Mouse (Mus musculus) stomach, postnatal 0 days (tissue): ENCODE measurements at regions not wholly inside any gene's neighbourhood (a gene's known extent, or its start where the extent isn't known, plus 50 kb on each side); places are given as distances from the start of the nearest gene placed in this dataset.

Experiments
- CTCF ChIP-seq: IDR thresholded peaks from 2 replicates; pipeline ENCODE4 v1.5.1; 2016; ENCODE audit warnings: antibody characterized with exemption, low read depth, mild to moderate bottlenecking, moderate library complexity
- EP300 ChIP-seq: optimal IDR thresholded peaks from 2 replicates; pipeline ENCODE3; 2016; ENCODE audit warnings: antibody characterized with exemption

- no peak for TF ChIP-seq CTCF
- TF ChIP-seq EP300: no peak
Measured at GRCm38 (mm10) chr12:16140511-16141110, 323.9 kb upstream of the Trib2 start.
